Comparison of ENCODE assay signal across 10 mouse cellular contexts in genomic region chr19:42217374-42217763, GRCm38 (mm10). TPM values are rescaled to one million over a fixed set of nuclear protein-coding genes. Genes with fewer than 3 reads are reported as not detected.
DNase-seq lines count a peak whose midpoint lies in the region; ATAC-seq and TF ChIP-seq lines count a peak whose summit lies in the region.
"Had no signal": no experiment of that assay in that cellular context is flagged by ENCODE, and none has a peak within 500 bp of the region (broad histone marks: within the 10 kb centered on the region; RNA-seq: fewer than 3 reads in every experiment).

No protein-coding gene starts in this region.

- peak; percentile 85 for ATAC-seq in cerebellum, adult (ENCODE audit: insufficient number of reproducible peaks, low FRiP score, low TSS enrichment)
- no peak for ATAC-seq in hindbrain, embryonic 11.5 days (ENCODE audit: low FRiP score)
- no peak for ATAC-seq in midbrain, embryonic 14.5 days (ENCODE audit: low FRiP score, low TSS enrichment)

- no peaks in the 10 kb centered on the region for H3K79me2 ChIP-seq in MEL (ENCODE audit: control insufficient read depth, insufficient read depth, low read length, poor library complexity)

- H3K4me3 ChIP-seq in MEL (ENCODE audit: control insufficient read depth in 1 of 2, insufficient read depth in 1 of 2, low read depth in 2 of 2, low read length in 2 of 2): no peak overlapping the region
- no peak overlapping the region for H3K4me3 ChIP-seq in hindbrain, embryonic 11.5 days (ENCODE audit: low read depth, low read length)
- H3K4me3 ChIP-seq in midbrain, embryonic 14.5 days (replicated peaks; ENCODE audit: low read depth, low read length): no peak overlapping the region
- H3K4me3 ChIP-seq: embryonic facial prominence, embryonic 15.5 days; limb, embryonic 13.5 days had no signal

- H3K9ac ChIP-seq in MEL (ENCODE audit: control insufficient read depth, low read depth, low read length, poor library complexity, severe bottlenecking): no peak overlapping the region
- H3K9ac ChIP-seq in hindbrain, embryonic 11.5 days (ENCODE audit: low read depth, low read length): no peak overlapping the region
- H3K9ac ChIP-seq in midbrain, embryonic 14.5 days (replicated peaks; ENCODE audit: low read length): no peak overlapping the region
- H3K9ac ChIP-seq: embryonic facial prominence, embryonic 15.5 days; limb, embryonic 13.5 days had no signal

- peak; percentile 94 for TF ChIP-seq RAD21 in MEL (IDR thresholded peaks at IDR 0.05; ENCODE audit: low read depth, low read length)

- H3K27ac ChIP-seq in MEL (ENCODE audit: control insufficient read depth, low read depth, low read length): no peak overlapping the region
- no peak overlapping the region for H3K27ac ChIP-seq in hindbrain, embryonic 11.5 days (ENCODE audit: low read depth, low read length)
- no peak overlapping the region for H3K27ac ChIP-seq in midbrain, embryonic 14.5 days (replicated peaks; ENCODE audit: low read depth, low read length)
- H3K27ac ChIP-seq: embryonic facial prominence, embryonic 15.5 days; limb, embryonic 13.5 days had no signal

- no peaks in the 10 kb centered on the region for H3K9me3 ChIP-seq in MEL (replicated peaks; ENCODE audit: insufficient read depth, low read length)
- H3K9me3 ChIP-seq in hindbrain, embryonic 11.5 days (ENCODE audit: control insufficient read depth, low read length): no peaks in the 10 kb centered on the region
- H3K9me3 ChIP-seq in midbrain, embryonic 14.5 days (ENCODE audit: control insufficient read depth, low read length): no peaks in the 10 kb centered on the region
- H3K9me3 ChIP-seq: embryonic facial prominence, embryonic 15.5 days; limb, embryonic 13.5 days had no signal

- no peak for TF ChIP-seq EP300 in MEL (IDR thresholded peaks at IDR 0.05; ENCODE audit: low read depth in 1 of 2, low read length in 2 of 2)

- H3K27me3 ChIP-seq in MEL (ENCODE audit: control insufficient read depth in 1 of 2, insufficient read depth in 2 of 2, low read length in 2 of 2): no peaks in the 10 kb centered on the region; a peak in 1 of 4 replicates
- H3K27me3 ChIP-seq in hindbrain, embryonic 11.5 days (ENCODE audit: control insufficient read depth, insufficient read depth, low read length): no peaks in the 10 kb centered on the region
- H3K27me3 ChIP-seq in midbrain, embryonic 14.5 days (ENCODE audit: control insufficient read depth, insufficient read depth, low read length): no peaks in the 10 kb centered on the region
- H3K27me3 ChIP-seq: embryonic facial prominence, embryonic 15.5 days had no signal

- no peak overlapping the region for H3K4me2 ChIP-seq in hindbrain, embryonic 11.5 days (replicated peaks; ENCODE audit: low read depth, low read length)
- H3K4me2 ChIP-seq in midbrain, embryonic 14.5 days (ENCODE audit: low read length): no peak overlapping the region
- H3K4me2 ChIP-seq: embryonic facial prominence, embryonic 15.5 days; limb, embryonic 13.5 days had no signal

- peak; percentile 91 to 96 (median 94) for TF ChIP-seq CTCF in MEL (IDR thresholded peaks at IDR 0.05 in 2 of 3, conservative IDR thresholded peaks at IDR 0.05 in 1 of 3; ENCODE audit: control insufficient read depth in 1 of 3, insufficient read depth in 1 of 3, low read depth in 2 of 3, low read length in 3 of 3, poor library complexity in 1 of 3, severe bottlenecking in 1 of 3)

- peak; percentile 34 for DNase-seq in layer of hippocampus, adult 11-12 months (ENCODE audit: low spot score)
- DNase-seq in layer of hippocampus, adult 9-11 months: no peak
- peak; percentile 75 for DNase-seq in MEL (ENCODE audit: low read depth, low spot score)
- peak; percentile 62 for DNase-seq in hindbrain, embryonic 11.5 days (ENCODE audit: low spot score)
- DNase-seq in midbrain, embryonic 14.5 days: peak; percentile 81
- DNase-seq in thymus, postnatal 14 days: peak; percentile 17
- no peak for DNase-seq in spleen, postnatal 4 days (ENCODE audit: low spot score in 2 of 2)

- WGBS in hindbrain, embryonic 11.5 days: 0% methylated on average over 2 of the region's 2 CpGs
- WGBS in midbrain, embryonic 14.5 days: 5% methylated on average over 2 of the region's 2 CpGs

- no peak for TF ChIP-seq POLR2A in MEL (IDR thresholded peaks at IDR 0.05; ENCODE audit: control insufficient read depth in 1 of 2, insufficient read depth in 1 of 2, low read depth in 1 of 2, low read length in 2 of 2, poor library complexity in 1 of 2)

- no peaks in the 10 kb centered on the region for H3K4me1 ChIP-seq in MEL (ENCODE audit: control insufficient read depth in 1 of 2, insufficient read depth in 2 of 2, low read length in 2 of 2)
- no peaks in the 10 kb centered on the region for H3K4me1 ChIP-seq in hindbrain, embryonic 11.5 days (replicated peaks; ENCODE audit: control insufficient read depth, insufficient read depth, low read length)
- H3K4me1 ChIP-seq in midbrain, embryonic 14.5 days (ENCODE audit: control insufficient read depth, insufficient read depth, low read length): no peaks in the 10 kb centered on the region
- H3K4me1 ChIP-seq: embryonic facial prominence, embryonic 15.5 days; limb, embryonic 13.5 days had no signal

- H3K36me3 ChIP-seq in MEL (ENCODE audit: control insufficient read depth in 1 of 2, insufficient read depth in 2 of 2, low read length in 2 of 2): no peaks in the 10 kb centered on the region
- H3K36me3 ChIP-seq in hindbrain, embryonic 11.5 days (ENCODE audit: control insufficient read depth, insufficient read depth, low read length): no peaks in the 10 kb centered on the region
- no peaks in the 10 kb centered on the region for H3K36me3 ChIP-seq in midbrain, embryonic 14.5 days (ENCODE audit: control insufficient read depth, insufficient read depth, low read length)
- H3K36me3 ChIP-seq: embryonic facial prominence, embryonic 15.5 days; limb, embryonic 13.5 days had no signal

TF ChIP-seq in MEL, 35 proteins besides CTCF, POLR2A, EP300 and RAD21:
- no peak for TF ChIP-seq ZKSCAN1 (IDR thresholded peaks at IDR 0.05; ENCODE audit: low read depth, low read length)
- no peak for TF ChIP-seq GATA1 (IDR thresholded peaks at IDR 0.05; ENCODE audit: low read depth, low read length)
- TF ChIP-seq ELF1 (IDR thresholded peaks at IDR 0.05; ENCODE audit: low read depth, low read length): no peak
- peak; percentile 88 for TF ChIP-seq ZC3H11A (IDR thresholded peaks at IDR 0.05; ENCODE audit: low read depth, low read length)
- TF ChIP-seq POLR2AphosphoS5 (IDR thresholded peaks at IDR 0.05; ENCODE audit: borderline replicate concordance, low read depth, low read length): no peak
- TF ChIP-seq SMC3 (IDR thresholded peaks at IDR 0.05; ENCODE audit: low read depth, low read length): peak; percentile 99
- no peak for TF ChIP-seq JUND (IDR thresholded peaks at IDR 0.05; ENCODE audit: low read depth, low read length)

RNA-seq across cellular contexts. Expression of gene Sfrp5, which starts 15.3 kb away (rescaled TPM):
- total RNA-seq in MEL (2012; rRNA removed): not detected in 2 replicates
- under 1 TPM in 1 of 2 experiments, not detected in 1; 0.50 TPM for polyA plus RNA-seq in MEL (2012; ENCODE audit: insufficient read depth in 1 of 2, insufficient read length in 2 of 2, low read depth in 1 of 2, low replicate concordance in 2 of 2, missing spikeins in 1 of 2)
- polyA plus RNA-seq in hindbrain, embryonic 11.5 days (2014; fragmentation: Nextera tagmentation; extraction: Ambion mirVana): 0.80 and 0.85 TPM in 2 replicates
- polyA plus RNA-seq in midbrain, embryonic 14.5 days (2014; fragmentation: Nextera tagmentation; extraction: Ambion mirVana): 0.68 and 0.82 TPM in 2 replicates

RNA-seq across cellular contexts. Expression of gene Golga7b, which starts 30.0 kb away (rescaled TPM):
- 0.23 and 0.27 TPM in 2 replicates for total RNA-seq in MEL (2012; rRNA removed)
- 1 to 10 TPM in 1 of 2 experiments, not detected in 1; 2.0 TPM for polyA plus RNA-seq in MEL (2012; ENCODE audit: insufficient read depth in 1 of 2, insufficient read length in 2 of 2, low read depth in 1 of 2, low replicate concordance in 2 of 2, missing spikeins in 1 of 2)
- 3.9 and 5.0 TPM in 2 replicates for polyA plus RNA-seq in hindbrain, embryonic 11.5 days (2014; fragmentation: Nextera tagmentation; extraction: Ambion mirVana)
- 34.1 and 42.2 TPM in 2 replicates for polyA plus RNA-seq in midbrain, embryonic 14.5 days (2014; fragmentation: Nextera tagmentation; extraction: Ambion mirVana)

RNA-seq across cellular contexts. Expression of gene Zfyve27, which starts 53.6 kb away (rescaled TPM):
- 22.0 and 27.0 TPM in 2 replicates for total RNA-seq in MEL (2012; rRNA removed)
- 10 to 100 TPM in 1 of 2 experiments, not detected in 1; 40.2 TPM for polyA plus RNA-seq in MEL (2012; ENCODE audit: insufficient read depth in 1 of 2, insufficient read length in 2 of 2, low read depth in 1 of 2, low replicate concordance in 2 of 2, missing spikeins in 1 of 2)
- 17.8 and 18.4 TPM in 2 replicates for polyA plus RNA-seq in hindbrain, embryonic 11.5 days (2014; fragmentation: Nextera tagmentation; extraction: Ambion mirVana)
- polyA plus RNA-seq in midbrain, embryonic 14.5 days (2014; fragmentation: Nextera tagmentation; extraction: Ambion mirVana): 35.5 and 46.2 TPM in 2 replicates

Comparison
In these comparisons a context has a peak if more than half of its experiments do, and no peak if none do; other contexts are left out.
1. DNase-seq: peak in layer of hippocampus, adult 11-12 months (single experiment), MEL (single experiment), hindbrain, embryonic 11.5 days (single experiment), midbrain, embryonic 14.5 days (single experiment) and thymus, postnatal 14 days (single experiment); none in layer of hippocampus, adult 9-11 months (single experiment) and spleen, postnatal 4 days (0 of 2).